Comparison of ENCODE assay signal across 7 mouse cellular contexts in genomic region chr5:137510573-137511390, GRCm38 (mm10). TPM values are rescaled to one million over a fixed set of nuclear protein-coding genes. Genes with fewer than 3 reads are reported as not detected.
DNase-seq lines count a peak whose midpoint lies in the region; ATAC-seq lines count a peak whose summit lies in the region.

No protein-coding gene starts in this region.

- H3K4me3 ChIP-seq in lung, embryonic 16.5 days (ENCODE audit: low read length) = peak overlapping the region; percentile 96
- peak overlapping the region; percentile 93 for H3K4me3 ChIP-seq in forebrain, embryonic 15.5 days
- peak overlapping the region; percentile 99 for H3K4me3 ChIP-seq in liver, embryonic 11.5 days (ENCODE audit: low read depth, low read length)

- WGBS in lung, embryonic 16.5 days = under 1% methylated on average over 32 of the region's 83 CpGs
- under 1% methylated on average over 30 of the region's 83 CpGs for WGBS in forebrain, embryonic 15.5 days
- WGBS in liver, embryonic 11.5 days = 1% methylated on average over 63 of the region's 83 CpGs

- peak; percentile 65 for ATAC-seq in lung, embryonic 16.5 days (ENCODE audit: low read depth)
- peak; percentile 61 for ATAC-seq in forebrain, embryonic 15.5 days (replicated peaks)
- peak; percentile 64 for ATAC-seq in liver, embryonic 11.5 days (replicated peaks; ENCODE audit: low FRiP score)

- intact Hi-C loops in left cerebral cortex, postnatal 4 days (cut with DNase I) = no loop called here

- no peak for DNase-seq in lung, postnatal 25 days (ENCODE audit: low spot score)
- peak; percentile 44 for DNase-seq in cerebellum, adult 8-10 months
- peak; percentile 49 for DNase-seq in liver, embryonic 11.5 days (ENCODE audit: low spot score)
- peak; percentile 41 for DNase-seq in right cerebral cortex, postnatal 4 days
- no peak for DNase-seq in left cerebral cortex, postnatal 4 days

- H3K9me3 ChIP-seq in lung, embryonic 16.5 days (ENCODE audit: control insufficient read depth, low read length) = no peaks in the 10 kb centered on the region
- no peaks in the 10 kb centered on the region for H3K9me3 ChIP-seq in forebrain, embryonic 15.5 days
- H3K9me3 ChIP-seq in liver, embryonic 11.5 days (ENCODE audit: control insufficient read depth, low read length) = no peaks in the 10 kb centered on the region

- H3K36me3 ChIP-seq in lung, embryonic 16.5 days (ENCODE audit: control insufficient read depth, insufficient read depth, low read length) = no peaks in the 10 kb centered on the region
- no peaks in the 10 kb centered on the region for H3K36me3 ChIP-seq in forebrain, embryonic 15.5 days
- H3K36me3 ChIP-seq in liver, embryonic 11.5 days (ENCODE audit: control insufficient read depth, insufficient read depth, low read length) = no peaks in the 10 kb centered on the region

- H3K9ac ChIP-seq in lung, embryonic 16.5 days (ENCODE audit: low read length) = peak overlapping the region; percentile 99
- H3K9ac ChIP-seq in forebrain, embryonic 15.5 days (replicated peaks) = peak overlapping the region; percentile 96
- H3K9ac ChIP-seq in liver, embryonic 11.5 days (ENCODE audit: low read depth, low read length) = peak overlapping the region; percentile 99

- H3K27ac ChIP-seq in lung, embryonic 16.5 days (ENCODE audit: low read length) = peak overlapping the region; percentile 79
- peak overlapping the region; percentile 84 for H3K27ac ChIP-seq in forebrain, embryonic 15.5 days (replicated peaks)
- H3K27ac ChIP-seq in liver, embryonic 11.5 days (ENCODE audit: low read depth, low read length) = peak overlapping the region; percentile 85

- H3K27me3 ChIP-seq in lung, embryonic 16.5 days (ENCODE audit: control insufficient read depth, insufficient read depth, low read depth, low read length) = no peaks in the 10 kb centered on the region
- H3K27me3 ChIP-seq in forebrain, embryonic 15.5 days = no peaks in the 10 kb centered on the region; the same call in 1 of the 2 replicates
- H3K27me3 ChIP-seq in liver, embryonic 11.5 days (replicated peaks; ENCODE audit: control insufficient read depth, insufficient read depth, low read length) = no peaks in the 10 kb centered on the region

- peaks cover 24% of the 10 kb centered on the region for H3K4me1 ChIP-seq in lung, embryonic 16.5 days (replicated peaks; ENCODE audit: control insufficient read depth, insufficient read depth, low read length)
- H3K4me1 ChIP-seq in forebrain, embryonic 15.5 days = peaks cover 53% of the 10 kb centered on the region
- H3K4me1 ChIP-seq in liver, embryonic 11.5 days (replicated peaks; ENCODE audit: control insufficient read depth, insufficient read depth, low read length) = peaks cover 25% of the 10 kb centered on the region

- peak overlapping the region; percentile 90 for H3K4me2 ChIP-seq in lung, embryonic 16.5 days (ENCODE audit: low read depth, low read length)
- peak overlapping the region; percentile 94 for H3K4me2 ChIP-seq in forebrain, embryonic 15.5 days (replicated peaks)
- peak overlapping the region; percentile 95 for H3K4me2 ChIP-seq in liver, embryonic 11.5 days

RNA-seq across cellular contexts. Expression of gene Gigyf1, which starts 7.6 kb away (rescaled TPM):
- 10.7 and 10.9 TPM in 2 replicates for polyA plus RNA-seq in lung, embryonic 16.5 days (2015; fragmentation: Nextera tagmentation; extraction: Ambion mirVana)
- 19.2 and 20.0 TPM in 2 replicates for polyA plus RNA-seq in forebrain, embryonic 15.5 days (2015; fragmentation: Nextera tagmentation; extraction: Ambion mirVana)
- 7.0 and 9.0 TPM in 2 replicates for polyA plus RNA-seq in liver, embryonic 11.5 days (2014; fragmentation: Nextera tagmentation; extraction: Ambion mirVana)
- total RNA-seq in left cerebral cortex, postnatal 4 days (2021) = 10 to 100 TPM; 56.5 to 63.6 TPM

RNA-seq across cellular contexts. Expression of gene Pop7, which starts 8.5 kb away (rescaled TPM):
- polyA plus RNA-seq in lung, embryonic 16.5 days (2015; fragmentation: Nextera tagmentation; extraction: Ambion mirVana) = 50.4 and 54.4 TPM in 2 replicates
- 75.9 and 79.3 TPM in 2 replicates for polyA plus RNA-seq in forebrain, embryonic 15.5 days (2015; fragmentation: Nextera tagmentation; extraction: Ambion mirVana)
- 61.4 and 70.6 TPM in 2 replicates for polyA plus RNA-seq in liver, embryonic 11.5 days (2014; fragmentation: Nextera tagmentation; extraction: Ambion mirVana)
- 10 to 100 TPM; 33.7 to 37.6 TPM for total RNA-seq in left cerebral cortex, postnatal 4 days (2021)

RNA-seq across cellular contexts. Expression of gene Epo, which starts 22.3 kb away (rescaled TPM):
- 0.31 and 0.98 TPM in 2 replicates for polyA plus RNA-seq in lung, embryonic 16.5 days (2015; fragmentation: Nextera tagmentation; extraction: Ambion mirVana)
- polyA plus RNA-seq in forebrain, embryonic 15.5 days (2015; fragmentation: Nextera tagmentation; extraction: Ambion mirVana) = not detected in 2 replicates
- polyA plus RNA-seq in liver, embryonic 11.5 days (2014; fragmentation: Nextera tagmentation; extraction: Ambion mirVana) = 4.6 and 7.8 TPM in 2 replicates
- total RNA-seq in left cerebral cortex, postnatal 4 days (2021) = not detected

RNA-seq across cellular contexts. Expression of gene Gnb2, which starts 22.5 kb away (rescaled TPM):
- polyA plus RNA-seq in lung, embryonic 16.5 days (2015; fragmentation: Nextera tagmentation; extraction: Ambion mirVana) = 379 and 400 TPM in 2 replicates
- 535 and 578 TPM in 2 replicates for polyA plus RNA-seq in forebrain, embryonic 15.5 days (2015; fragmentation: Nextera tagmentation; extraction: Ambion mirVana)
- polyA plus RNA-seq in liver, embryonic 11.5 days (2014; fragmentation: Nextera tagmentation; extraction: Ambion mirVana) = 306 and 319 TPM in 2 replicates
- 1,000 to 10,000 TPM; 1,140 to 1,206 TPM for total RNA-seq in left cerebral cortex, postnatal 4 days (2021)

RNA-seq across cellular contexts. Expression of gene Zan, which starts 33.9 kb away (rescaled TPM):
- 0.53 and 0.62 TPM in 2 replicates for polyA plus RNA-seq in lung, embryonic 16.5 days (2015; fragmentation: Nextera tagmentation; extraction: Ambion mirVana)
- polyA plus RNA-seq in forebrain, embryonic 15.5 days (2015; fragmentation: Nextera tagmentation; extraction: Ambion mirVana) = 0.04 and 0.14 TPM in 2 replicates
- 0.39 and 0.49 TPM in 2 replicates for polyA plus RNA-seq in liver, embryonic 11.5 days (2014; fragmentation: Nextera tagmentation; extraction: Ambion mirVana)
- under 1 TPM; 0.30 to 0.74 TPM for total RNA-seq in left cerebral cortex, postnatal 4 days (2021)

Comparison
In these comparisons a context has a peak if more than half of its experiments do, and no peak if none do; other contexts are left out.
1. DNase-seq: peak in cerebellum, adult 8-10 months (single experiment), liver, embryonic 11.5 days (single experiment) and right cerebral cortex, postnatal 4 days (single experiment); none in lung, postnatal 25 days (single experiment) and left cerebral cortex, postnatal 4 days (single experiment).
2. Peak in every context shown above with its lines, with median percentiles within 50 percentile points of each other: ATAC-seq, H3K27ac ChIP-seq, H3K4me2 ChIP-seq, H3K4me3 ChIP-seq and H3K9ac ChIP-seq.